Mouse (Mus musculus) T-helper 17 cell (primary cell): Measurements from ENCODE around the gene Grhpr.
"Not testable (repeated sequence)": the region's sequence is repeated elsewhere in the genome, so short reads cannot be mapped to it uniquely, and the experiment has no call there.

Experiments used
- in situ Hi-C, 2 experiments: fragments of 300-600 bp; cut with MboI, MseI; formaldehyde crosslinking; loops; 1 replicate in 1 of 2; 2 replicates in 1 of 2; pipeline ENCODE4 v1.15.1; 2025; ENCODE audit warnings: high pct_unique_total_duplicates in 2 of 2

Grhpr gene

DNA sequence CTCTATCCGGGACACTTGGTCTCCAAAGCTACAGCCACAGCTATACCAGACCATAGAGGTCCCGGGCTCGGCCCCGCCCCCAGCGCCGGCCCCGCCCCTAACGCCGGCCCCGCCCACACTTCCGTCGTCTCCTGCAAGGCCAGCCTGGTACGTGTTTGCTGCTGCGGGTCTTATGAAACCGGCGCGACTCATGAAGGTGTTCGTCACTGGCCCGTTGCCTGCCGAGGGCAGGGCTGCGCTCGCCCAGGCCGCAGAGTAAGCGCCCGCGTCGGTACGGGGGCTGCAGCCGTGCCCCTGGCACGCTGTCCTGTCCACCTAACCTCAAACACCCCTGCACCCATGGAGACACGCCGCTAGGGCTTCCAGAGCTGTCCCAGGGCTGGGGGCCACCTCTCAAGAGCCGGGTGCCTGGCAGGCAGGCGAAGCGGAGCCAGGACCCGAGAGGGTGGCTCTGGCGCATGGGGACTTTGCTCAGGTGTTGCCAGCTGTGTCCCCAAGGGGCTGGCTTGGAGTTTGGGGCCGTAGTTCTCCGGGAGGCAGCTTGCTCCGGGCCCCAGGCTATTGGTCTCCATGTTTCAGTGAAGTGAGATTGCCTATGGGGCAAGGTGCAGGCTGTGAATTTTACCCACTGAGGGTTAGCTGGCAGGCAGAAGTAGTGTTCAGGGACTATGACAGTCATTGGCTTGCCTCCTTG lies at the start of gene Grhpr:
Grhpr (plus strand) TSS at position 116 of the 694 bp plus-strand sequence.
- in situ Hi-C loops: loop anchor here in 1 of 2 experiments (10.0 kb wide), 1 partner anchor 553 kb away; the partner anchor contains the start of gene Shb

DNA sequence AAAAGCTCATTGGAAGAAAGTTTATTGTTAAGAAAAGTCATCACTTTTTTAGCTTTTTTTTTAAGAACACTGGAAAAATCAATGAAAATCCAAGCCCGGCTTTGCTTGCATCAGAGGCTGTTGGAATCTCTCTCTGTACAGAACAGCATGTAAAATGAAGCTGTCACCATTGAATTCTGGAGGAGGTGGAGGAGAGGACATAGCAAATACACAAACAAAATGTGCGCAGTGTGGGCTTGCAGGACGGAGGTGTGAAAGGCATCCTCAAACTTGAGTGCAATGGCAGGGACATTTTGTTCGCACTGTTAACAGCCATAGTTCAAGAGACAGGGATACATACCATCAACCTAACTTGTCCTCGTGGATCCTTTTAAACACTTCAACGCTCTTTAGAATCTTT lies 49.5 kb upstream of the Grhpr start:
- in situ Hi-C loops: no loop called here

DNA sequence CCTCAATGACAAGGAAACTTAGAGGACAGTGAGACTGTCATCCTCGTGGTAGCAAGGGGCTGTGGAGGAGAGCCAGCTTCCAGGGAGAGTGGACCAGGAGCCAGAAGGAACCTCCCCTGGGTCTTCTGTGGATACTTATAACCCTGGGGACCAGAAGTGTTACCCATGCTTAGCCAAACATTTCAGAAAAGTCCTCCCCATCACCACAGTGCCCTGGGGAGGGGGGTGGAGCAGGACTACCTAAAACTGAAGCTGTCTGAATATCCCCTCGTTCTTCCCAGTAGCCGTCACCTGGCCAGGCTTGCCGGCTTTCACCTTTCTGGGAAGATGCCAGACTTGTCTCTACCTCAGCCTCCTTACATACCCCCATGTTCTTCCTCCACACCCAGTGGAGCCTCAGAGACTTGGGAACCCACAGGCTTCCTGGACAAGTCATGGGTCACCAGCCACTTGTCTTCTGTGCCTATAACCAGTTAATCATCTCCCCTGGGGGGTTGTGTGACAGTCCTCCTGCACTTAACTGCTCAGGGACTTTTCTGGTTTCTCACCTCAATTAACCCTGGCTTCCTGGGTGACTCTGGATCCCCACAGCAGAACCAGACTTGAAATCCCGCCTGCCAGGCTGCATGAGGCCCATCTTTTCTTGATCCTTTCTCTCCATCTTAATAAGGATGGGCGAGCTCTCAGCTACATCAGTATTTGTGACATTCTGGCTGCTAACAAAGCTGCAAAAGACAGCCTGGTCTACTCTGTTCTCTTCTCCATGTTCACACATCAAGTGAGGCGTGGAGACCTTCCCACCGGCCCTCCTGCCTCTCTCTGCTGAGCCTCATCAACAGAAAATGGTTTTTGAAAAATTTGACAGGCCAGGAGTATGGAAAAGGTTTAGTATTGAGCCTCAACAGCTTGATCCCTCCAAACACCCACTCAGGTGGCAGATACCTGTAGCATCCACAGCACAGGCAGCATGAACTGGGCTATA lies 42.5 kb upstream of the Grhpr start:
- in situ Hi-C loops: no loop called here

DNA sequence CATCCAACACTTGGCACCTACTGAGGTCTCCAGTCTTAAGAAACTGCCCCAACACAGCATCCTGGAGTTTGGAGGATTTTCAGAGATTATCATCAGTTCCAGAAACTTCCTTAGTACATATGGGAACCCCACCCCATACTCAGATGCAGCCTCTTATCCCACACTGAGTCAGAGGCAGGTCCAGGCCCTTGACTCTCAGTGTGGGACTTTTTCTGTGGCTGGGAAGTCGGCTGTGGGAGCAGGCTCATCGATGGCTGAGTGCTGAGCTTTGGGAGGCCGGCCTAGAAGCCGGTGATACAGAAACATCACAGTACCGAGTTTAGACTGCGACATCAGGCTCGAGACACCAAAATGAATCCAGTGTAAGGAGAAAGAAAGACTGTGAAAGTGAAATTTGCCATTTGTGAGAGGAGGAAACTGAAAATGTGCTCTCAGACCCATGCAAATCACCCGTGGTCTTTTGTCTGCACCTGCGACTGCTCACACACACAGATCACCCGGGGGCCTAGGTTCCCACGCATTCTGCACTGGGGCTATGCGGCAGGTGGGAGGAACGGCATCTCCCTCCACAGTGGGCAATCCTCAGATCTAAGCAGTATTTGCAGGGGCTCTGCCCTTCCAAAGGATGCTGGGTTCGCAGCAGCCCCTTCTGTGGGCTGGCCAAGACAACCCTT lies 41.5 kb upstream of the Grhpr start:
- in situ Hi-C loops: no loop called here

DNA sequence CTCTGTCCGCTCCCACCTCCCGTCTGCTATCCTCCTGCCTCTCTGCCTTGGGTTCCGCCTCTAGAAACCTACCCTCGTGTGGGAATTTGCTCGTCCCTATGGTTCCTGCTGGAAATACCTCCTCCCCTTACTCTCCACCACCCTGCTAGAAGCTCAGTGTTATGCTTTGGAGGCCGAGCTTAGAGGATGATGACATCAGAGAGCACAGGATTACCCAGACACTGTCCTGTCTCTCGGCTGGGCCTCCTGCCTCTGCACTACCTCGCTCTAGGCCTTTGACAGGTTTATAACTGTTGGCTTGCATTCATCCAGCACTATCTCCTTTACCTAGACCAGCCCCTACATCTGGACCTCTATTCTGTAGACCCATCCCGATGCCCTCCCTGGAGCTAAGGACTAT lies 40.9 kb upstream of the Grhpr start:
- in situ Hi-C loops: no loop called here

DNA sequence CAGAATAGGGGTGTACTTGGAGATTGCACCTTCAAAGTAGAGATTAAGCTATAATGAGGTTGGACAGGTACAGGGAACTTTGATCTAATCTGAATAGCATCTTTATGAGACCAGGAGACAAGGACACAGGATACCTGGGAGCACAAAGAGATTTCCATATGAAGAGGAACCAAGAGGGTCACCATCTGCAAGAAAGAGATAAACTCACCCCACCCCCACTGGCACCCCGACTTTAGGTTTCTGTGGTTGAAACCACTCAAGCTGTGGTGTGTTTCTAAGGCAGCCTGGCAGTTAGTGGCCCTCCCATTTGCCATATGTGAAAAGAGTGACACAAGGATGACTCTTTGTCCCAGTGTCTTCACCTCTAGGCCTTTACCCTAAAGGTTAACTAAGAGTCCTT lies 39.0 kb upstream of the Grhpr start:
- in situ Hi-C loops: no loop called here

DNA sequence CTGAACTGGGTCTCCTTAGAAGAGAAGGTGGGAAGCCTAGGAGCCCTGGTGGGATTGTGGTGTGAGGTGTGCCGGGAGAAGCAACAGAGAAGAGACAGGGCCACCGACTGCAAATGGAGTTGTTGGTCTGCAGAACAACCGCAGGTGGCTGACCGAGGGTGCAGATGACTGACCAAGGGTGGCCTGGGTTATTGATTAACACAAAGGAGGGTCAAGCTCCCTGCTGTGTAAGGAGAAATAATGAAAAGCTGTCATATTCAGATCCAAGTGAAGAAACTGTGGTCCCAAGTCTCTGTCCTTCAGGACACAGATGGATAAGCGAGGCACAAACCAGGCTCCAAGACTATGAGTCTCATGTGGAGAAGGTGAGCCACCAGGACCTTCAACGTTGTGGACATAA lies 37.7 kb upstream of the Grhpr start:
- in situ Hi-C loops: no loop called here

DNA sequence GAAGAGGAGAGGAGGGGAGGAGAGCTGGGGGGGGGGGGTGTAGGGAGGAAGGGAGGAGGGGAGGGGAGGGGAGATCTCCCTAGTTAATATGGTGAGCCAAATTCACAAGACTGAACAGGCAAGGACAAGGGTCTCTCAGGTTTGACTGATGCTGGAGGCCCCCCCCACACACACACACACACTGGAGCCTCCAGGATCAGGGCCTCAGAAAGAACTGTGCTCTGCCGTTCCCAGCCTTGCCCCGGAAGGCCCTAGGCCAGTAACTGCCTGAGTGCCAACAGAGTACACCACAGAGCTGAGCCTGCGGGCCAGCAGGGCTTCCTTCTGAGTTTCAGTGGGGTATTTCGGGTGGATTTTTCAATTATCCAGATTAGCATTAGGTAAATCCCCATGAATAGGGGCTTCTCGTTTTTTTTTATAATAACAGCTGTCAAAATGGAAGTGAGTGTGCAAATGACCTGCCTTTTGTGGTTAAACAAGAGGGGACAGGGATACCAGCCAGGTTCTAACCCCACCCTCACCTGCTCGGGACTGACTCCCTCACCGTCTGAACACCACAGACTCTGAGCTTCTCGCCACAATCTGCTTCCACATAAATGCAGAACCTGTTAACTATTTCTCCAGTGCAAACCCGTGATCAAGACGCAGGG lies 36.6 kb upstream of the Grhpr start:
- in situ Hi-C loops: no loop called here

DNA sequence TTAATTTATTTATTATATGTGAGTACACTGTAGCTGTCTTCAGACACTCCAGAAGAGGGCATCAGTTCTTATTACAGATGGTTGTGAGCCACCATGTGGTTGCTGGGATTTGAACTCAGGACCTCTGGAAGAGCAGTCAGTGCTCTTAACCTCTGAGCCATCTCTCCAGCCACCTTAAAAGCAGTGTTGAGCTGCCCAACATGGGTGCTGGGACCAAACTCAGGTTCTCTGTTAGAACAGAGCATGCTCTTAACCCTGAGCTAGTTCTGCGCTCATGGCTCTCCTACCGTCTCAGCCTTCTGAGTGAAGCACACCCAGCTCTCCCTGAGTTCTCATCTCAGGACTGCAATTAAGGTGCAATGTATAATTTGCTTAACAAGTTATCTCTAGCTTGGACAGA lies 35.1 kb upstream of the Grhpr start:
- in situ Hi-C loops: not testable (repeated sequence)

DNA sequence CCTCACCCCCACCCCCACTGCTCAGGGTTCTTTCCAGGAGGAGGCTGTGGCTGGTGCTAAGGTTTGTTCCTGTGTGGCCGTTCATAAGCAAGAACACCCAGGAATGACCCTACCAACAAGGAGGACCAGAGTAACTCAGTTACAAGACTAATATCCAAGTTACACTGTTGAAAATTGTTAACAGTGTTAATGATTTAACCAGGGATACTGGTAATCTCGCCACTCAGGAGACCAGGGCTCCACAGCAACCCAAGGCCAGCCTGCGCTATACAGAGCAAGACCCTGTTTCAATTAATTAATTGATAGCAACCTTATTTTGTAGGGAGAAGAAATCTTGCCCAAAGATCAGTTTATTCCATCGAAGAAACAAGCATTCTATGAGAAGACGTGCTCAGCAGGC lies 33.7 kb upstream of the Grhpr start:
- in situ Hi-C loops: no loop called here

DNA sequence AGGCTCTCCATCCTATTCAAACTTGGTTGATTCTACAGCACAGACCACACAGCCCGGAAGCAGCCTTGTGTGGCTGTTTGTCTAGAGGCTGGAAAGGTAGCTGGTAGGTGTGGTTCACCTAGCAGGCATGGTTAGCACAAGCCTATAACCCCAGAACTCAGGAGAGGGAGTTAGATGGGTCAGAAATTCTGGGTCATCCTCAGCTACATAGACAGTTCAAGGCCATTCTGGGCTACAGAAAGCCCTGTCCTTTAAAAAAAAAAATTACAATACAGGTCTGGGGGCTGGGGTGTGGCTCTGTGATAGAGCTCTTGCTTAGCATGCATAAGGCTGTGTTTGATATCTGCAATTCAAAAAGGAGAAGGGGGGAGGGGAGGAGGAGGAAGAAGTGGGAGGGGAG lies 32.9 kb upstream of the Grhpr start:
- in situ Hi-C loops: no loop called here

DNA sequence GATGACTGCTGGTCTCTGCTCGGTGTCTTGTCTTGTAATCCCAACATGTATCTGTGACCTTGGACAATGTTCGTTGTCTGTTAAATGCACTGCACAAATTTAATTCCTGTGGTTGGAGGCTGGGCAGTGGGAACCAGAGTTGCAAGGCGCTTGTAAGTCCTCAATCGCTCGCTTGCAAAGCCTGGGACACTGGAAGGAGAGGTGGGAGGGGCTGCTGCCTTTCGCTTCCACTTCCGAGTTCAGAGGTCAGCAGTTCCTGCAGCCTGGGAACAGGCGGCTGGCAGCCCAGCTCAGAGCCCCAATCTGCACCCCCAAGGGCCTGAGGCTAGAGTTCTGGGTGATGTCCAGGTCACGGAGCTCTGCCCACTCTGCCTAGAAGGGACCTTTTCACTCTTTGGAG lies 28.2 kb upstream of the Grhpr start:
- in situ Hi-C loops: no loop called here

DNA sequence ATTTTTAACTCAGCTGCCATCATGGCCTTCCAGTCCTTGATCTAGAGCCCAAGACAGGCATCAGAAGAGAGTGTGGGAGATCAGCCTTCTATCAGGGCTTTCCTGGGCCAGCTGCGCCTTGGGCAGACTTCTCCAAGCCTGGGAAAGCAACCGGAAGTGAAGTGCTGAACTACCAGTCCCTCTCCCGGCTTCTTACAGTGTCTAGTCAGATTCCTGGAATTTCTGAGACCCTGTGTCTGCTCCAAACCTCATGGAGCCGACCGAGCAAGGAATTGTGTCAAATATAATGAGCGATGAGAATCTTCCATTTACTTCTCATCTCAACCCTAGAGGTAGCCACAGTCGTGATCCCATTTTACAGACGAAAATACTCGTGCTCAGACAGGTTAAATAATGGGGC lies 22.4 kb upstream of the Grhpr start:
- in situ Hi-C loops: no loop called here

DNA sequence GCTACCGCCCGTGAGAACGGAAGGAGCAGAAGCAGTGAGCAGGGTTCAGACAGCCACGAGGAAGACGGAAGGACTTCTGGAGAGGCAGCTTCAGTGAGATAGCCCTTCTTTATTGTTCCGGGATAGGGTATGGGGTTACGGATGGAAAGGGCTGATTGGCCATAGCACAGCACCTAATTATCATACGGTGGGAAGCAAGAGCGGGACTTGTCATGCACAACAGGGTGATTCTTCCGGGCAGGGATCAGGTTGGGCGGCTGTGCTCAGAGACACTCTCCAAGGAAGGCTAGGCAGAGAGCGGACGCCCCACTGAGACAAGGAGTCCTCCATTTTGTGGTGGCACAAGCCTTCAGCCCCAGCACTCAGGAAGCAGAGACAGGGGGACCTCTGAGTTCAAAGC lies 22.0 kb upstream of the Grhpr start:
- in situ Hi-C loops: no loop called here

DNA sequence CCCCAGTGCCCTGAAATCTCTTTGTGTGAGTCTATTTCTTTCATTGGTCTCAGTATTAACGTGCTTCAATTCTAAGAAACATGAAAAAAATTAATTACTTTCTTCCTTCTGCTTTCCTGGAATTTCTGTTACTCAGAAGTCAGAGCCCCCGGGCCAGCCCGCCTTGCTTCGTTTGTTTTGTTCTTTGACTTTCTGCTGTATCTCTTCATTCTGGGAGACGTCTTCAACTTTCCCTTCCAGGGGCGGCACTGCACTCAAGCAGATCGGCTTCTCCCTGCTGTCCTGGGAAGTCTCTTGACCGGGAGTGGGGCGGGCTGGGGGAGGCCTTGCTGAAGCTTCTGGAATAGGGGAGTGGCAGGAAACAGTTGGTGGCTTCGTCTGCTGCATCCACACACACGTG lies 18.0 kb upstream of the Grhpr start:
- in situ Hi-C loops: no loop called here

DNA sequence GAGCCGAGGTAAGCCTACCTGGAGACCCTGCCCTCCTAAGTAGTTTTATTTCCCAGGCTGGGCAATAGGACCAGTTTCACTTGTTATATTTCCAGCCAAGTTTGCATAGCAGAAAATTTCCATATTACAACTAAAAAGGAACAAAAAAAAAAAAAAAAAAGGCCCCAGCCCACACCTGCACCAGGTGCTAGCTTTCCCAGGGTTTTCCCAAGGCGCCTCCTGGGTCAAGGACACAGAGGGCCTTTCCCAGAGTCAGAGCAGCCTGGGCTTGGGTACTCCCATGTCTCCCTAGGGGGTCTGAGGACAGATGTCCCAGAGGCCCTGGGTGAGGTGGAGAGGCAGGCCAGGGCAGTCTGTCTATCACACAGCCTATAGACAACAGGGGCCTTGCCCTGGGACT lies 16.0 kb upstream of the Grhpr start:
- in situ Hi-C loops: loop anchor here in 1 of 2 experiments (5.0 kb wide), 1 partner anchor 82 kb away; no protein-coding TSS in a partner anchor

DNA sequence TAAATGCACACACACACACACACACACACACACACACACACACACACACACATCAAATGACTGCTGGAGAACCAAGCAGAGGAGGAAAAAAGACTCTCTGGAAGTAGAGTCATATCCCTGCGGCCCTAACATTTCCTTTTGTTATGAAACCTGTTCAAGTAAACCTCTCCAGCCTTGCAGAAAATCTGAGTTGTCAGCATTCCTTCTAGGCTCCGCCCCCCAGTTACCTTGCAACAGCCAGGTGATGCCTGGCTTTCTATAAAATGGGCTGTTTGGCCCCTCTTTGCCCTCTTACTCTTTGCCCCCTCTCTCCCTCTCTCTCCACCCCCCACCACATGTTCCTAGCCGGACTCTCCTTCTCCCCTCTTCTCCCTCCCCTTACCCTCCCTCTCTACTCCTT lies 15.5 kb upstream of the Grhpr start:
- in situ Hi-C loops: loop anchor here in 1 of 2 experiments (5.0 kb wide), 1 partner anchor 82 kb away; no protein-coding TSS in a partner anchor

DNA sequence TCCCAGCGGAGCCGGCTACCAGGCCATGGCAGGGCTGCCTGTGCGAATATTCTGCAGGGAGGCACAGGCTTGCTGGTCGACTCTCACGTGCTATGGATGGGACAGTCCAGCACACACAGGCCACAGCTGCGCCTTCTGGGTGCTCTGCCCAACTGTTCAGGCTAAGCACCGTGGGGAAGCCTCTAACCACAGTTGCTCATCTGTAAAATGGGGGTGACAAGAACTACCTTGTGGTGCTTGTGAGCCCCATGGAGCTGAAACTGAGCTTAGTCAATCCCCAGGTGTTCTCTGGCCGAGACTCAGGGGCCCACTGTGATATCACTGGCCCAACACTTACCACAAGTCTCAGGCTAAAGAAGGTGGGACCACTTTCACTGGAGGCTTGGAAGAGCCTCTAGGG lies 13.8 kb upstream of the Grhpr start:
- in situ Hi-C loops: loop anchor here in 1 of 2 experiments (5.0 kb wide), 1 partner anchor 80 kb away; no protein-coding TSS in a partner anchor

DNA sequence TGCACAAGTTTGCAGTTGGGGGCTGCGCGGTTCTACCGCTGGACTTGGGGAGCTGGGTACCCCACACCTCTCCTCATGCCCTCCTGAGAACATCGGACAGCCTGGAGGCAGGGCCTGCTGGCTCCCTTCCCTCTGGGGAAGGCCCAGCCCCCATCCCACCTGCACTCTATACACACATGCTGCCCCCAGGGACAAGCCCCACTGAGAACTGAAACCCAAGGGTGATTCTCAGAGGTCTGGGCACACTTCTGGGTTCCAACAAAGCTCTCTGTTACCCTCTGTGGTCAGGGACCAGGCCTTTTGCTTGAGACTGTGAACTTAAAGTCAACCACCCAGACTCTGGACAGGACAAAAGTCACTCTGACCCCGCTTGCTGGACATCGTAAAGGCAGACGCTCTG lies 11.1 kb upstream of the Grhpr start:
- in situ Hi-C loops: loop anchor here (5.0 to 10.0 kb wide), 3 partner anchors 42 to 565 kb away; partner anchors contain the start of genes Polr1e (in 1 of the 2), Shb (in 1 of the 2) and Zbtb5 (in 1 of the 2)

DNA sequence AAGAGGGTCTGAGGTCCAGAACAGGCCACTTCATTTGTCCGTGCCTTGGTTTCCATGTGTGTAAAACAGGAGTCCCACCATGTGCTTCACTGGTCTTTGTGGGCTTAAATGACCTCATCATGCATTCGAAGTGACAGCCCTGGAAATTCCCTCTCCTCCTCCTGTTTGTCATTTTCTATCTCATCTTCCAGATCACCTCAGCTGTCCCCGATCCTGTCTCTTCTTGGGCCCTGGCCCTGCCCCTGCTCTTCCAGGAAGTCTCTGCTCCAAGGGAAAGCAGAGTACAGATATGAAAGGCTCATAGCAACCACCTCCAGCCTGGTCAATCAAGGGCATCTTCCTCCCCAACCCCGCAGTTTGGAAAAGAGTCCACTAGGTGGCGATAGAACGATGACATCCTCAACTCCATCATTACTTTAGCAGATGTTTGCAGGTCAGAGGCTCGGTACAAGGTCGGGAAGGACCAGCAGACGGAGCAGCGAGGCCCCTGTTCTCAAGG lies 10.5 kb upstream of the Grhpr start:
- in situ Hi-C loops: loop anchor here (5.0 to 10.0 kb wide), 3 partner anchors 42 to 564 kb away; partner anchors contain the start of genes Polr1e (in 1 of the 2), Shb (in 1 of the 2) and Zbtb5 (in 1 of the 2)

DNA sequence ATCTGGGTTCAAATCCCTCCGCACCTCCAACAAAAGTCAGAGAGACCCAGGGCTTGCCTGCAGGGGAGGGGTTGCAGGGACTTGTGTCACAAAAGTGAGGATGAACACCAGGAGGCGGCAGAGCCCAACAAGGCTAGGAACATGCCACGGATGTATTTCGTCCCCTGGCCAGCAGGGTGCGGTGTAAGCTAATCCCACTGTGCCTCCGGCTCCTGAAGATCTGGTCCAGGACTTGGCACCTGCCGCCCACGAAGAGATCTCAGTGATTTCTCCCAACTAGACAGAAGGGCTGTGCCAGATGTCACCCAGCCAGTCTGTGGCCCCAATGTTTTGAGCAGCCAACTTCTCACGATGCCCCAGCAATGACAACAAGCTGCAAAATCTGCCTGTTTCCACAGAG lies 7.7 kb upstream of the Grhpr start:
- in situ Hi-C loops: loop anchor here (5.0 to 10.0 kb wide), 3 partner anchors 39 to 561 kb away; partner anchors contain the start of genes Polr1e (in 1 of the 2), Shb (in 1 of the 2) and Zbtb5 (in 1 of the 2)
